Mouse (Mus musculus): ENCODE measurements around the gene Lyrm1. TPM values are rescaled to one million over a fixed set of nuclear protein-coding genes. Genes with fewer than 3 reads are reported as not detected.

Lyrm1 gene
- polyA plus RNA-seq, 1 experiment from 2014 or later, result 17.9 TPM

DNA sequence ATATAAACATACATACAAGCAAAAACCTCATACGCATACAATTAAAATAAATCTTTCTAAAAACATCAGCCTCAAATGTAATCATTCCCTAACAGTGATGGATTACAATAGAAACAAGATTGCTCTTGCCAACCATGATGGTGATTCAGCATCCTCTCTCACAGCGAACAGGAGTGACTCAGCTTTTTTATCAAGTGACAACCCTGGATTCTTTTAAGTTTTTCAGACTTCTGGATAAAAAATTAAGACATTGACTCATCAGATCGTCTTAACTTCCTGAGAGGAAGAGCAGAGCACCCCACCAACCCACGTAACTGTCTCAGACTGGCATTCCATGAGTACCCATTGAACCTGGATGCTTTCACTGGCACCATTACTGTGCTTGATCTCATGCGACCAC lies 78.6 kb downstream of the Lyrm1 start:
- H3K36me3 ChIP-seq, result no peaks in the 10 kb centered on the region
- H3K9me3 ChIP-seq (replicated peaks), result no peaks in the 10 kb centered on the region
- no peak overlapping the region for H3K4me3 ChIP-seq (replicated peaks)
- ATAC-seq (ENCODE audit: low FRiP score), result no peak
- no peaks in the 10 kb centered on the region for H3K27me3 ChIP-seq (replicated peaks)
- H3K27ac ChIP-seq (replicated peaks), result no peak overlapping the region
- no peak overlapping the region for H3K4me2 ChIP-seq
- H3K4me1 ChIP-seq, result no peaks in the 10 kb centered on the region
- 87% methylated on average over 5 of the region's 5 CpGs for WGBS
- no peak overlapping the region for H3K9ac ChIP-seq (replicated peaks)

DNA sequence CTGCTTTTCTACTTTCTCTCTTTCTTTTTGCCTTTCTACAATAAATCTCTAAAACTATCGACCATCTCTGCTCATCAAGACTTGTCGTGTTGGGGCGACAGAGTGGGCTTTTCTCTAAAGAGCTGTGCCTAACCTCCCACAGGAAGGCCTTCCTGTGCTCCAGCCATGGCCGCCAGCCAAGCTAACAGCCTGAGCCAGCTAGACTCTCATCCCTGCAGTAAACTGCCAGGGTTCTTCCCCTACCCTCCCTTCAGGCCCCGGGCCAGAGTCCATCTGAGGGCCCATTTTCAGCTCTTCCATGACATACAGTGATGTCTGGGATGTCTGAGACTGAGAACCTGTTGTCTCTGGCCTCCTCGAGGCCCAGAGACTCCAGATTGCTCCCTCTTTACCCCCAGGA lies 80.6 kb downstream of the Lyrm1 start:
- Histone ChIP-seq H3K4me2 (no peak overlapping the region), H3K27me3 (replicated peaks) (no peaks in the 10 kb centered on the region), H3K27ac (replicated peaks) (no peak overlapping the region), H3K9ac (replicated peaks) (no peak overlapping the region), H3K36me3 (no peaks in the 10 kb centered on the region), H3K4me3 (replicated peaks) (no peak overlapping the region), H3K4me1 (no peaks in the 10 kb centered on the region), H3K9me3 (replicated peaks) (no peaks in the 10 kb centered on the region)
- 87% methylated on average over 6 of the region's 6 CpGs for WGBS
- ATAC-seq (ENCODE audit: low FRiP score), result no peak

DNA sequence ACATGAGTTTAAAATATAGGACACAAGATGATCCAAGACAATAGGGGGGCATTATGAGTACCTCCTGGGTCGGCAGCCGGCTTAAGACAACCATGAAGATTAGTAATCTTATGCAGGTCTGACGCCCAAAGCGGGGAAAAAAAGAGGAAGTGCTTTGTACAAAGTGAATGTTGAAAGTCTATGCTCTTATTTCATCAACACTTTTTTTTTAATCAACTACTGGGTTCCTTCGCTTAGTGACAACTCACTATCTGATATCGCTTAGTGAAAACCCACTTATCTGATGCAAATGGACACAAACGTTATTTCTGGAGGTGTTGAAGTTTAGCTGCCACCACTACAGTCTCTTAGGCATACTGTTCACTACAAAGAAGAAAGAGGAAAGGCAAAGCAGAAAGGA lies 81.9 kb downstream of the Lyrm1 start:
- Histone ChIP-seq H3K4me2 (no peak overlapping the region), H3K9me3 (replicated peaks) (no peaks in the 10 kb centered on the region), H3K4me1 (no peaks in the 10 kb centered on the region), H3K27me3 (replicated peaks) (no peaks in the 10 kb centered on the region), H3K36me3 (no peaks in the 10 kb centered on the region), H3K9ac (replicated peaks) (no peak overlapping the region), H3K27ac (replicated peaks) (no peak overlapping the region), H3K4me3 (replicated peaks) (no peak overlapping the region)
- ATAC-seq (ENCODE audit: low FRiP score), result no peak
- 89% methylated on average over 7 of the region's 7 CpGs for WGBS

DNA sequence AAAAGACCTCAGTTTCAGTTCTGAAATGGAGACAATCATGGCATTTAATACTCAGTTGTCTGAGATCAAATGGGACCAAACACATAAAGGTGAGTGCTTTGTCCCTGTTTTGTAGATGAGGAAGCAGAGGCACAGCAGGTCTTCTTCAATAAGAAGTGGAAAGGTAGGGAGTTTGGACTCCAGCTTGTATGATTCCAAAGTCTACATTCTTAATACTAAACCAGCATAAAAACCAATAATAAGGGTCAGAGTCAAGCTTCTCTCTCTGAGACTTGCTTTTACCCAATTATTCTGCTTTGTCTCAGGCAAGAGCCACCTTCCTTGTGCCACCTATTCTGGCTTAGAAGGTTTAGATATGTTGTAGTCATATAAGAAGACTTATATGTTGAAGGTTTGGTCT lies 82.9 kb downstream of the Lyrm1 start:
- Histone ChIP-seq H3K4me3 (replicated peaks) (no peak overlapping the region), H3K9me3 (replicated peaks) (no peaks in the 10 kb centered on the region), H3K4me1 (no peaks in the 10 kb centered on the region), H3K4me2 (no peak overlapping the region), H3K27ac (replicated peaks) (no peak overlapping the region), H3K27me3 (replicated peaks) (no peaks in the 10 kb centered on the region), H3K36me3 (no peaks in the 10 kb centered on the region), H3K9ac (replicated peaks) (no peak overlapping the region)
- no peak for ATAC-seq (ENCODE audit: low FRiP score)

DNA sequence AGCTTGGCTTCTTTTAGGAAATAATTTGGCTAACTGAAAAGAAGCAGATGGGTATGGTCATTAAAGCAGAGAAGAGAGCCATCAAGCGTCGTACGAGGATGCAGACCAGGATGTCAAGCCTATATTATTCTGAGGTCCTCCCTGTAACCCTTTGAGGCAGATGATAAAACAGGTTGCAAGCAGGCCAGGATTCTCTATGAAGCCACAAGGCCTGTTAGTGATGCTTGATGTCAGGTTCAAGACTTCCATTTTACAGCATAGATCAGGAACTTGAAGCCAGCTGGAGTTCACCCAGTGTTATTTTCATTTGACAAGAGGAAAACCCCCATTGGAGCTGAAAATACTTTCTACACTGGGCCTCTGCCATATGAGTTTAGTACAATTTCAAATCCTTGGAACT lies 84.5 kb downstream of the Lyrm1 start:
- no peak overlapping the region for H3K4me2 ChIP-seq
- H3K4me1 ChIP-seq, result no peaks in the 10 kb centered on the region
- no peak overlapping the region for H3K9ac ChIP-seq (replicated peaks)
- H3K9me3 ChIP-seq (replicated peaks), result no peaks in the 10 kb centered on the region
- H3K4me3 ChIP-seq (replicated peaks), result no peak overlapping the region
- no peaks in the 10 kb centered on the region for H3K27me3 ChIP-seq (replicated peaks)
- no peak for ATAC-seq (ENCODE audit: low FRiP score)
- no peaks in the 10 kb centered on the region for H3K36me3 ChIP-seq
- 84% methylated on average over 3 of the region's 3 CpGs for WGBS
- H3K27ac ChIP-seq (replicated peaks), result no peak overlapping the region

DNA sequence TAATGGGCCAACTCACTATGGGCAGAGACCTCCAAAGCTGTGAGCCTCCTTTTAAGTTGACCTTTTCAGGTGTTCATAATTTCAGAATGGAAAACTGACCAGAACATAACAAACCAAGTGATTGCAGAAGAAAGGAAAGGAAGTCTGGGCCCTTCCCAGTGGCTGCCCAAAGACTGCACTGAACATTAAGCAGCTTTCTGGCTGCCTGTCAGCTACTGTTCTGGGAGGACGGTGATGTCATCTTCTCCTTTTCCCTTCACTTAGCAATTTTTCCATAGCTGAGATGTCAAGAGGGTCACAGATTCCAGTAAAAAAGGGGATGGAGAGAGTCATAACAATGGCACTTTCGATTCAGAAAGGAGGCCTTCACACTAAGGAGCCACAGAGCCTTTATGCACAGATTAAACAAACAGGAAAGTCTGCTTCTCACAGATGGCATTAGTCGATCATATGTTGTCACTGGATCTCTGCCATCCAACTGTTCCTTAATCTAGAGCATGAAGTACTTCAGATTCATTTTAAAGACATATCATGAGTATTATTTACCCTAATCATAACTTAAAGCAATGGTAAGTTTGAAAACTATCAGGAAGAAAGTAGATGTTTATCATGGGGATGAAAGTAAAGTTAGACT lies 89.7 kb downstream of the Lyrm1 start:
- no peak overlapping the region for H3K27ac ChIP-seq (replicated peaks)
- H3K9me3 ChIP-seq (replicated peaks), result no peaks in the 10 kb centered on the region
- WGBS, result 87% methylated on average over 3 of the region's 3 CpGs
- no peak overlapping the region for H3K4me3 ChIP-seq (replicated peaks)
- no peaks in the 10 kb centered on the region for H3K4me1 ChIP-seq
- H3K27me3 ChIP-seq (replicated peaks), result no peaks in the 10 kb centered on the region
- no peak overlapping the region for H3K9ac ChIP-seq (replicated peaks)
- H3K4me2 ChIP-seq, result no peak overlapping the region
- no peak for ATAC-seq (ENCODE audit: low FRiP score)
- H3K36me3 ChIP-seq, result no peaks in the 10 kb centered on the region

DNA sequence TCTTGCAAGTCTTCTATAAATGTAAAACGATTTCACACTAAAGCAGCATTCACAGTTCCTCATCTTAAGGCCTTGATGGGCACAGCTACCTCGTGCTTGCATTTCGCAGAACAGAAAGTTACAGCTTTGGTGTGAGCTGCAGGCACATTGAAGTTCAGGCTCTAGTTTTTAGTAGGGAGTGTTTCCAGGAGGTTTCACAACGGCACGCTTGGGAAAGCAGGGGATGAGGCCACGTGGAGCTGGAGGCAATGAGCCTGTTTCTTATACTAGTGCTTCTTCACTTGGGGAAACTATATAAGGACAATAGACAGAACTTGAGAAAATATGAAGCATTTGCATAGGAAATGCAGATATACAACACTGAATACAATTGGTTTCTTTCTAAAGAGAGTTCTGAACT lies 101.4 kb downstream of the Lyrm1 start:
- Histone ChIP-seq H3K9me3 (replicated peaks) (no peaks in the 10 kb centered on the region), H3K36me3 (no peaks in the 10 kb centered on the region), H3K27me3 (replicated peaks) (no peaks in the 10 kb centered on the region), H3K9ac (replicated peaks) (no peak overlapping the region), H3K27ac (replicated peaks) (no peak overlapping the region), H3K4me1 (no peaks in the 10 kb centered on the region), H3K4me3 (replicated peaks) (no peak overlapping the region), H3K4me2 (no peak overlapping the region)
- 85% methylated on average over 6 of the region's 6 CpGs for WGBS
- no peak for ATAC-seq (ENCODE audit: low FRiP score)

Other genes with a start within 250 kb of the Lyrm1 start
- gene Acsm4, start 205.8 kb upstream of the Lyrm1 start, polyA plus RNA-seq (2015; fragmentation: Nextera tagmentation; extraction: Ambion mirVana), result not detected in 2 replicates
- gene Thumpd1, start 175.1 kb upstream of the Lyrm1 start, polyA plus RNA-seq (2015; fragmentation: Nextera tagmentation; extraction: Ambion mirVana), result 65.0 and 68.6 TPM in 2 replicates
- 0.51 TPM in 1 of 2 replicates, not detected in the other for gene Acsm3, start 134.9 kb upstream of the Lyrm1 start, polyA plus RNA-seq (2015; fragmentation: Nextera tagmentation; extraction: Ambion mirVana)
- 6.0 and 15.7 TPM in 2 replicates for gene Rexo5, start 101.9 kb upstream of the Lyrm1 start, polyA plus RNA-seq (2015; fragmentation: Nextera tagmentation; extraction: Ambion mirVana)
- gene Eri2, start 101.8 kb upstream of the Lyrm1 start, polyA plus RNA-seq (2015; fragmentation: Nextera tagmentation; extraction: Ambion mirVana), result 15.3 and 16.2 TPM in 2 replicates
- 15.8 and 18.1 TPM in 2 replicates for gene Dcun1d3, start 437 bp downstream of the Lyrm1 start, polyA plus RNA-seq (2015; fragmentation: Nextera tagmentation; extraction: Ambion mirVana)
- 0.23 TPM in 1 of 2 replicates, not detected in the other for gene Dnah3, start 199.4 kb downstream of the Lyrm1 start, polyA plus RNA-seq (2015; fragmentation: Nextera tagmentation; extraction: Ambion mirVana)
- 15.2 and 18.3 TPM in 2 replicates for gene Tmem159, start 206.5 kb downstream of the Lyrm1 start, polyA plus RNA-seq (2015; fragmentation: Nextera tagmentation; extraction: Ambion mirVana)
- gene Zp2, start 249.4 kb downstream of the Lyrm1 start, polyA plus RNA-seq (2015; fragmentation: Nextera tagmentation; extraction: Ambion mirVana), result 0.10 TPM in 1 of 2 replicates, not detected in the other

All from neural tube, embryonic 15.5 days (tissue).